Mouse (Mus musculus): ENCODE results near the gene Hoxa11.

- no peak for TF ChIP-seq E2F4 (IDR thresholded peaks at IDR 0.05; ENCODE audit: insufficient read depth)
- no peak for TF ChIP-seq POLR2AphosphoS2 (IDR thresholded peaks at IDR 0.05; ENCODE audit: insufficient read length, low read depth)
Observed at GRCm38 (mm10) chr6:52276920-52277319, 31.3 kb upstream of the Hoxa11 start.

Measured in myocyte (in vitro differentiated cells).